Mouse (Mus musculus): ENCODE measurements around the gene Adss. TPM values are rescaled to one million over a fixed set of nuclear protein-coding genes. Genes with fewer than 3 reads are reported as not detected.
A peak's percentile ranks its signal among the peaks of the same experiment; 100 is the strongest.

The Adss gene
- polyA plus RNA-seq, 1 experiment from 2014 or later: 63.1 TPM

DNA sequence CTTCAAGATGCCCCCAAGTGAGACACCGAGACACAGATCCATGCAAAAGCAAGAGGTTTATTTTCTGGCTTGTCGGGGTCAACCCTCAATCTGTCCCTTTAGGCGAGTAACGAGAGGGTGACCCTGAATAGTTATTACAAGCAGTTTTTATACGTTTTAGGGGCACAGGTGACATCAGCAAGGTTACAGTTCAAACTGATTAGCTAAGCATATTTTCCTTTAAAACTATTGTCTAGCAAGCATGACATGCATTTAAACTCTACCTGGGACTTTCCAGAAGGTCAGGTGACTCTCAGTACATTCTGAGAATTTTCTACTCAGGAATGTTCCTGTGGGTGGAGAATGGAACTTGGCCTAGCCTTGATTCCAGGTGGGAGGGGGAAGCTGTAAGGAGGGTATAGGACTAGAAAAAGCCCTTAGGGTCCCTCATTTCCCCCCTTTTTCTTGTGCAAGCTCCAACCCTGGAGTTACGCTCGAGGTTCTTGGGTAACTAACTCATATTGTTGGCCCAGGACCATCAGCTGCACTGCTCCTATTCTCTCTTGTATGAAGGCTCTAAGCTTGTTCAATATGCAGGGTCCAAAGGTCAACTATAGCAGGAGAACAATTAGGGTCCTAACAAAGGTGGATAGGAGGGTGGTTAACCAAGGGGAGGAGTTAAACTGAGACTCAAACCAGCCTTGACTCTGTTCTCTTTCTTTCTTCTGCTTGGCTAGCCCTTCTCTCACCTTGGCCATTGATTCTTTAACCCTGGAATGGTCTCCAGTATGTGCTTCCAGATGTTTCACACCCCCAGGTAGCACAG lies 51.6 kb downstream of the Adss start:
- Histone ChIP-seq H3K27me3 (ENCODE audit: insufficient read depth, low read length) (no peaks in the 10 kb centered on the region), H3K27ac (ENCODE audit: low read depth) (no peak overlapping the region), H3K9ac (no peak overlapping the region), H3K36me3 (ENCODE audit: insufficient read depth) (no peaks in the 10 kb centered on the region), H3K9me3 (ENCODE audit: low read depth, low read length) (peaks cover 5% of the 10 kb centered on the region; the same call in 1 of the 2 replicates), H3K4me1 (ENCODE audit: insufficient read depth) (no peaks in the 10 kb centered on the region), H3K4me2 (no peak overlapping the region), H3K4me3 (ENCODE audit: low read depth, low read length) (no peak overlapping the region)
- no peak for ATAC-seq (ENCODE audit: insufficient read depth)
- TF ChIP-seq CTCF (IDR thresholded peaks at IDR 0.05; ENCODE audit: low read depth): no peak
- WGBS: 72% methylated on average over 7 of the region's 7 CpGs
- no peak for DNase-seq

DNA sequence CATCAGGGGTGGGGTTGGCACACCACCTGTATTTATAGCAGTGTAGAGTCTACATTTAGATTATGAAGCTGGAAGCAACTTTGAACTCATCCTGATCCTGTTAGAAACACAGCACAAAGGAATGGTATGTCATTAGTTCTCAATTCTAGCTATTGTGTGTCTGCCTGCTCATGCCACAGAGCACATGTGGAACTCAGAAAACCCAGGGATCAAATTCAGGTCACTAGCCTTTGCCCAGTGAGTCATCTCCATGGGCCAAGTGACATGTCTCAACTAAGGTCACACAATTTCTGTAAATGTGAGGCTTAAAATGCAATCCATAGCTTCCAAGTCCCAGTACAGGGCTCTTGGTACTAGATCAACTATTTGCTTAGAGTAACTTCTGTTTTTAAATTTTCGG lies 54.2 kb downstream of the Adss start:
- no peaks in the 10 kb centered on the region for H3K27me3 ChIP-seq (ENCODE audit: insufficient read depth, low read length)
- ATAC-seq (ENCODE audit: insufficient read depth): no peak
- no peak overlapping the region for H3K4me3 ChIP-seq (ENCODE audit: low read depth, low read length)
- H3K4me1 ChIP-seq (ENCODE audit: insufficient read depth): no peaks in the 10 kb centered on the region
- no peak overlapping the region for H3K9ac ChIP-seq
- no peak for DNase-seq
- no peak overlapping the region for H3K4me2 ChIP-seq
- WGBS: 62% methylated on average over 1 of the region's 1 CpGs
- H3K27ac ChIP-seq (ENCODE audit: low read depth): no peak overlapping the region
- H3K36me3 ChIP-seq (ENCODE audit: insufficient read depth): no peaks in the 10 kb centered on the region
- no peaks in the 10 kb centered on the region for H3K9me3 ChIP-seq (ENCODE audit: low read depth, low read length)
- no peak for TF ChIP-seq CTCF (IDR thresholded peaks at IDR 0.05; ENCODE audit: low read depth)

DNA sequence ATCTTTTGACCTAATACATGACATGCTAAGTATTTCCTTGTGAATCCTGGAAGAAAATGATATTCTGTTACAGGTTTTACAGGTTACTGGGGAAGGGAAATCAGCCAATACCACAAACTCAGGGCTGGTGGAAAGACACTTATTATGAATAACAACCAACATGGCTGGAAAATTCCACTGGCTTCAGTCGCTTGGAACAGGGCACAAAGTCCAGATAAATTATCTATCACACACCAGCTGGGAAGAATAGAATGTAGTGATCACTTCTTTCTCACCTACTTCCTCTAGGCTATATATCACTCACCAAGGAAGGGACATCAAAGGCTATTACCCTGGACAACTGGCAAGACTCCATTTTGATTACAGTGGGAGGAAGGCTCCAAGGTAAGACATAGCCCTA lies 55.6 kb downstream of the Adss start:
- H3K4me3 ChIP-seq (ENCODE audit: low read depth, low read length): no peak overlapping the region
- no peaks in the 10 kb centered on the region for H3K9me3 ChIP-seq (ENCODE audit: low read depth, low read length)
- H3K36me3 ChIP-seq (ENCODE audit: insufficient read depth): no peaks in the 10 kb centered on the region
- TF ChIP-seq CTCF (IDR thresholded peaks at IDR 0.05; ENCODE audit: low read depth): no peak
- 53% methylated on average over 1 of the region's 1 CpGs for WGBS
- H3K27ac ChIP-seq (ENCODE audit: low read depth): no peak overlapping the region
- no peaks in the 10 kb centered on the region for H3K4me1 ChIP-seq (ENCODE audit: insufficient read depth)
- H3K27me3 ChIP-seq (ENCODE audit: insufficient read depth, low read length): no peaks in the 10 kb centered on the region
- H3K4me2 ChIP-seq: no peak overlapping the region
- H3K9ac ChIP-seq: no peak overlapping the region
- no peak for DNase-seq
- ATAC-seq (ENCODE audit: insufficient read depth): no peak

DNA sequence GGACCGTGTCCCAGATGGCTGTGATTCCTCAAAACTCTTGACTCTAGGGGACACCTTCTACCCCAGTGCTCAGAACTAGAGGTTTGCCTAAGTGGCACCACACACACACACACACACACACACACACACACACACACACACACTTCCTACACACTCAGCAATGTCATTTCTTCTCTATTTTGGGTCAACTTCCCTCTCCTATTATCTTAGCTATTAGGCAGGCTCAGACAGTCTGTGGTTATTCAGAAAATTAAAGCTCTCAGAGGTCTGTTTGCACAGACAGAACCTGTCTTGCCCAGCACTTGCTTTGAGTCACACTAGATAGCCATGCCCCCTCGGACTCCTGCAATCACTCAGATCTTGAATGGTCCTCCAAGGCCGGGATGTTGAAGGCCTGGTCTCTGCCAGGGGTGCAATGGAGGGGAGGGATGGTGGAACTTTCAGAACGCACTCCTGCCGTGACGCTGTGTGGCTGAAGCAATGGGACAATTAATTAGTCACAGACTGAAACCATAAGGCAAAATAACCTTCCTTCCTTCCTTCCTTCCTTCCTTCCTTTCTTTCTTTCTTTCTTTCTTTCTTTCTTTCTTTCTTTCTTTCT lies 58.7 kb downstream of the Adss start:
- no peak for ATAC-seq (ENCODE audit: insufficient read depth)
- Histone ChIP-seq H3K27ac (ENCODE audit: low read depth) (no peak overlapping the region), H3K9me3 (ENCODE audit: low read depth, low read length) (no peaks in the 10 kb centered on the region), H3K36me3 (ENCODE audit: insufficient read depth) (no peaks in the 10 kb centered on the region), H3K4me2 (no peak overlapping the region), H3K9ac (no peak overlapping the region), H3K27me3 (ENCODE audit: insufficient read depth, low read length) (no peaks in the 10 kb centered on the region), H3K4me3 (ENCODE audit: low read depth, low read length) (no peak overlapping the region), H3K4me1 (ENCODE audit: insufficient read depth) (no peaks in the 10 kb centered on the region)
- no peak for TF ChIP-seq CTCF (IDR thresholded peaks at IDR 0.05; ENCODE audit: low read depth)
- 37% methylated on average over 6 of the region's 6 CpGs for WGBS
- no peak for DNase-seq

DNA sequence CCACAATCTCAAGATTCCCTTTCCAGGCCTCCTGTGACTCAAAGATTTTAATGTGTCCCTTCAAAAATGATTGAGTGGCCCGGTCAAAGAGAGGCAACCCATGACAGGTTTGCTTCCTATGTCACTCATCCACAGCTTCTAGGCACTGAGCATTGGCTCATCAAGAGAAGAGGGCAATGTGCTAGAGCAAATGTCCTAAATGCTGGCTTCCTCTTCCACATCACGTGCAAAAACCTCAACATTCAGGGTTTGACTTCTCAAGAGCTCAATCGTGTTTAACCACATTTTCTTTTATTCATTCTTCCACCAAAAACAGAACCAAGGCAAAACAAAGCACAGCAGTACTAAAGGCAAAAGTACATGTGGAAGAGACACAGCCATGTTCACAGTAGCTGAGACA lies 64.3 kb downstream of the Adss start:
- 0 out of 2 replicates have a peak, but pooled peaks cover 3% of the 10 kb centered on the region for H3K9me3 ChIP-seq (ENCODE audit: low read depth, low read length)
- WGBS: 85% methylated on average over 3 of the region's 3 CpGs
- H3K4me2 ChIP-seq: no peak overlapping the region
- H3K9ac ChIP-seq: no peak overlapping the region
- H3K27me3 ChIP-seq (ENCODE audit: insufficient read depth, low read length): no peaks in the 10 kb centered on the region
- H3K27ac ChIP-seq (ENCODE audit: low read depth): no peak overlapping the region
- no peak overlapping the region for H3K4me3 ChIP-seq (ENCODE audit: low read depth, low read length)
- no peaks in the 10 kb centered on the region for H3K4me1 ChIP-seq (ENCODE audit: insufficient read depth)
- ATAC-seq (ENCODE audit: insufficient read depth): no peak
- TF ChIP-seq CTCF (IDR thresholded peaks at IDR 0.05; ENCODE audit: low read depth): no peak
- DNase-seq: no peak
- H3K36me3 ChIP-seq (ENCODE audit: insufficient read depth): no peaks in the 10 kb centered on the region

DNA sequence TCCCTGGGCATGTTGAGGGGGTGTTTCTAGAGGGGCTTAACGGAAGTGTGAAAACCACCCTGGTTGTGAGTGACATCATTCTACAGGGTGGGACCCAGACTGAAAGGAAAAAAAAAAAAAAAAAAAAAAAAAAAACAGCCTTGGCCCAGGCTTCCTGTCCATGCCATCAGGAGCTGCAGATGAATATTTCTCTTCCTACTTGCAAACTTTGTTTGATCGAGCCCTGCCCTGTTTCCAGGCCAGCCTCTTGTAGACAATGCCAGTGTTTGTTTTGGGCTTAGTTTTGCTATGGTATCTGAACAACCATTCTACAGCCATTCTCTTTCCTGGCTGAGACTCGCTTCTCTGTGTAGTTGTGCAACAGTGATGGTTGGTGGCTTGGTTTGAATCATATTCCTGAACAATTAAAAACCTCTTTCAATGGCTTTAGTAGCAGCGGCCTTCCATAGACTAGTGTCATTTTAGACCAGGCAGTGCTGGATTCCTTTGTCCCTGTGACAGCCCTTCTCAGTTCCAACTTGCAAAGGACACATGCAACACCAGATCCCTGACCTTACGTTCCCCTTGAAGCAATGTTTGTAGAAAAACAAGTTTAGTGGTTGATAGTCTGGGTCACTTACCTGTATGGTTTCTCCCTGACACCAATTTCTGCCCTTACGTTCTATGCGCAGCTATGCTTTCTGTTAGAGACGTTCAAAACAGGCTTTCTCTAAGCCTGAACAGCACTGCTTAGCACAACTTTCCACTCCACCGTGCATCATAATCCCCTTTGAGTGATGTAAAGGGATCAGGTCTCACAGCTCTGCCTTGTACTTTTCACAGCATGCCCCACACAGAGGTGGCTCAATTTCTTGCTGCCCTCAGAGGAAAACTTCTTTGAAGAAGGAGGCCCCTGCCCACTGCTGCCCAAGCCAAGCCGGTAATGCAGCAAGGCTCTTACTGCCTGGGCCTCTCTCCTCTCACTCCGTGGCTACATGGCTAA lies 67.0 kb downstream of the Adss start, which contains the start of gene 1700016C15Rik:
1700016C15Rik (plus strand) TSS at position 772 of the 982 bp plus-strand sequence.
- Histone ChIP-seq H3K27ac (ENCODE audit: low read depth) (peak within 1 kb of the TSS; percentile 50; the same call in 1 of the 2 replicates), H3K4me1 (ENCODE audit: insufficient read depth) (no peaks in the 10 kb centered on the region), H3K36me3 (ENCODE audit: insufficient read depth) (no peaks in the 10 kb centered on the region), H3K27me3 (ENCODE audit: insufficient read depth, low read length) (no peaks in the 10 kb centered on the region), H3K4me2 (no peak within 1 kb of the TSS), H3K9me3 (ENCODE audit: low read depth, low read length) (0 out of 2 replicates have a peak, but pooled peaks cover 3% of the 10 kb centered on the region), H3K9ac (no peak within 1 kb of the TSS), H3K4me3 (ENCODE audit: low read depth, low read length) (no peak within 1 kb of the TSS)
- peak; percentile 48 for ATAC-seq (ENCODE audit: insufficient read depth)
- DNase-seq: peak; percentile 29
- TF ChIP-seq CTCF (IDR thresholded peaks at IDR 0.05; ENCODE audit: low read depth): no peak
- WGBS: 62% methylated on average over 11 of the region's 11 CpGs

All from lung, embryonic 14.5 days (tissue).